Mouse (Mus musculus) erythroblast, embryonic 14.5 days (primary cell): ENCODE data around the gene Gm20695. TPM values are rescaled to one million over a fixed set of nuclear protein-coding genes. Genes with fewer than 3 reads are reported as not detected.

Experiments used
- H3K27me3 ChIP-seq: 2 replicates; pipeline ENCODE4 v1.6.1; 2012; ENCODE audit warnings: inconsistent platforms; ENCODE audit not compliant: control insufficient read depth
- H3K36me3 ChIP-seq: 2 replicates; pipeline ENCODE4 v1.6.1; 2012; ENCODE audit warnings: mild to moderate bottlenecking, inconsistent platforms; ENCODE audit not compliant: control insufficient read depth
- H3K4me1 ChIP-seq: 2 replicates; pipeline ENCODE4 v1.6.1; 2012; ENCODE audit warnings: inconsistent platforms; ENCODE audit not compliant: control insufficient read depth
- H3K4me3 ChIP-seq: replicated peaks from 2 replicates; pipeline ENCODE3; 2012; ENCODE audit warnings: moderate library complexity, mild to moderate bottlenecking, inconsistent platforms
- H3K9me3 ChIP-seq: 2 replicates; pipeline ENCODE4 v1.6.1; 2012; ENCODE audit warnings: low read length, inconsistent platforms, mixed read lengths; ENCODE audit not compliant: control insufficient read depth
- GATA1 ChIP-seq: IDR thresholded peaks from 2 replicates; pipeline ENCODE4 v1.6.1; 2012; ENCODE audit warnings: low read length, inconsistent platforms, mixed read lengths
- polyA plus RNA-seq: library from polyadenylated mRNA; stranded (reverse); fragments of >175 nt; gene quantifications from 2 replicates; pipeline ENCODE4 v1.2.3, GENCODE M21; 2012

The Gm20695 gene
- polyA plus RNA-seq, 1 experiment = not detected

GRCm38 (mm10) chr16:3965534-3965933, 81.1 kb downstream of the Gm20695 start:
- no peak for TF ChIP-seq GATA1
- Histone ChIP-seq H3K27me3 (no peaks in the 10 kb centered on the region), H3K4me1 (no peaks in the 10 kb centered on the region), H3K4me3 (no peak overlapping the region), H3K9me3 (no peaks in the 10 kb centered on the region), H3K36me3 (no peaks in the 10 kb centered on the region)

Other genes with a start within 250 kb of the Gm20695 start
- not detected in 2 replicates for gene Mefv, start 166.6 kb upstream of the Gm20695 start, polyA plus RNA-seq
- 0.17 and 0.25 TPM in 2 replicates for gene Zfp263, start 140.6 kb upstream of the Gm20695 start, polyA plus RNA-seq
- gene Olfr15, start 53.8 kb upstream of the Gm20695 start, polyA plus RNA-seq = not detected in 2 replicates
- 0.02 TPM in 1 of 2 replicates, not detected in the other for gene Zfp174, start 37.4 kb upstream of the Gm20695 start, polyA plus RNA-seq
- gene Naa60, start 12.3 kb upstream of the Gm20695 start, polyA plus RNA-seq = 1.6 and 2.1 TPM in 2 replicates
- gene Zfp597, start 87 bp upstream of the Gm20695 start, polyA plus RNA-seq = 0.09 TPM in 1 of 2 replicates, not detected in the other
- gene 1700037C18Rik, start 24.0 kb downstream of the Gm20695 start, polyA plus RNA-seq = 0.76 and 1.4 TPM in 2 replicates
- 0.33 and 1.1 TPM in 2 replicates for gene Cluap1, start 24.2 kb downstream of the Gm20695 start, polyA plus RNA-seq
- gene Nlrc3, start 92.0 kb downstream of the Gm20695 start, polyA plus RNA-seq = not detected in 2 replicates
- gene Slx4, start 119.1 kb downstream of the Gm20695 start, polyA plus RNA-seq = 2.9 and 3.9 TPM in 2 replicates
- not detected in 2 replicates for gene Dnase1, start 152.3 kb downstream of the Gm20695 start, polyA plus RNA-seq
- gene Trap1, start 193.2 kb downstream of the Gm20695 start, polyA plus RNA-seq = 18.1 and 22.1 TPM in 2 replicates